Mouse (Mus musculus) hindbrain, embryonic 16.5 days (tissue): ENCODE results near the gene Pvalb. TPM values are rescaled to one million over a fixed set of nuclear protein-coding genes. Genes with fewer than 3 reads are reported as not detected.

Experiments
- ATAC-seq: fragments of 200-750 bp; cut with Nextera tagmentation; 2 replicates; pipeline ENCODE4 v1.8.0; 2017; ENCODE audit warnings: moderate TSS enrichment, moderate library complexity
- H3K27ac ChIP-seq: fragments of 300-500 bp; sonication (generic); 2 replicates; pipeline ENCODE4 v1.5.1; 2014; ENCODE audit warnings: low read depth, mild to moderate bottlenecking, control low read depth, low read length, moderate library complexity
- H3K27me3 ChIP-seq: fragments of 300-500 bp; sonication (generic); replicated peaks from 2 replicates; pipeline ENCODE4 v1.6.1; 2014; ENCODE audit warnings: low read length; ENCODE audit not compliant: control insufficient read depth, insufficient read depth
- H3K36me3 ChIP-seq: fragments of 300-500 bp; sonication (generic); 2 replicates; pipeline ENCODE4 v1.6.1; 2014; ENCODE audit warnings: mild to moderate bottlenecking, low read length, moderate library complexity, mixed read lengths; ENCODE audit not compliant: control insufficient read depth, insufficient read depth
- H3K4me1 ChIP-seq: fragments of 300-500 bp; sonication (generic); 2 replicates; pipeline ENCODE4 v1.6.1; 2014; ENCODE audit warnings: low read depth, low read length; ENCODE audit not compliant: control insufficient read depth, insufficient read depth
- H3K4me2 ChIP-seq: fragments of 300-500 bp; sonication (generic); 2 replicates; pipeline ENCODE4 v1.6.1; 2014; ENCODE audit warnings: mild to moderate bottlenecking, low read length, control low read depth, moderate library complexity
- H3K4me3 ChIP-seq: fragments of 300-500 bp; sonication (generic); 2 replicates; pipeline ENCODE4 v1.5.1; 2014; ENCODE audit warnings: mild to moderate bottlenecking, low read length, control low read depth, moderate library complexity
- H3K9ac ChIP-seq: fragments of 300-500 bp; sonication (generic); 2 replicates; pipeline ENCODE4 v1.6.1; 2014; ENCODE audit warnings: low read depth, mild to moderate bottlenecking, control low read depth, low read length, moderate library complexity
- H3K9me3 ChIP-seq: fragments of 300-500 bp; sonication (generic); 2 replicates; pipeline ENCODE4 v1.6.1; 2014; ENCODE audit warnings: mild to moderate bottlenecking, low read length, moderate library complexity; ENCODE audit not compliant: control insufficient read depth
- WGBS: fragments of 180-500 bp; shearing (Covaris S2); extraction: QIAGEN DNeasy Blood & Tissue Kit; methylation state at CpG from one replicate; pipeline ENCODE4 v1.1.7; 2014; 5-methylcytosine and 5-hydroxymethylcytosine counted together
- polyA plus RNA-seq: library from polyadenylated mRNA; unstranded; fragments of >200 nt; fragmentation: Nextera tagmentation; extraction: Ambion mirVana; gene quantifications from 2 replicates; pipeline ENCODE4 v1.2.1, GENCODE M21; 2015

Pvalb gene
- polyA plus RNA-seq, 1 experiment from 2014 or later: 7.0 TPM

GRCm38 (mm10) chr15:78153045-78153775, 53.0 kb downstream of the Pvalb start:
- no peak overlapping the region for H3K4me3 ChIP-seq
- no peaks in the 10 kb centered on the region for H3K27me3 ChIP-seq
- no peak overlapping the region for H3K9ac ChIP-seq
- no peaks in the 10 kb centered on the region for H3K4me1 ChIP-seq
- no peak overlapping the region for H3K27ac ChIP-seq
- no peak for ATAC-seq
- H3K4me2 ChIP-seq: no peak overlapping the region
- 35% methylated on average over 11 of the region's 11 CpGs for WGBS
- no peaks in the 10 kb centered on the region for H3K36me3 ChIP-seq
- no peaks in the 10 kb centered on the region for H3K9me3 ChIP-seq

- Histone ChIP-seq H3K9me3 (no peaks in the 10 kb centered on the region), H3K27ac (no peak overlapping the region), H3K4me1 (no peaks in the 10 kb centered on the region), H3K4me2 (no peak overlapping the region), H3K9ac (no peak overlapping the region), H3K36me3 (no peaks in the 10 kb centered on the region), H3K4me3 (no peak overlapping the region), H3K27me3 (no peaks in the 10 kb centered on the region)
- no peak for ATAC-seq
- 70% methylated on average over 7 of the region's 7 CpGs for WGBS
Measured at GRCm38 (mm10) chr15:78148565-78148964, 57.6 kb downstream of the Pvalb start.

Other genes with a start within 250 kb of the Pvalb start
- 8.8 and 9.6 TPM in 2 replicates for gene Foxred2, start 249.7 kb downstream of the Pvalb start, polyA plus RNA-seq
- 158 and 175 TPM in 2 replicates for gene Eif3d, start 235.6 kb downstream of the Pvalb start, polyA plus RNA-seq
- gene Cacng2, start 86.4 kb downstream of the Pvalb start, polyA plus RNA-seq: 15.7 TPM in 2 replicates
- 108 and 111 TPM in 2 replicates for gene Ift27, start 32.3 kb downstream of the Pvalb start, polyA plus RNA-seq
- 1.2 and 1.6 TPM in 2 replicates for gene Ncf4, start 38.4 kb upstream of the Pvalb start, polyA plus RNA-seq
- gene Csf2rb2, start 99.3 kb upstream of the Pvalb start, polyA plus RNA-seq: 0.06 and 0.16 TPM in 2 replicates
- gene Csf2rb, start 119.4 kb upstream of the Pvalb start, polyA plus RNA-seq: 0.44 and 0.49 TPM in 2 replicates
- 0.17 TPM in 1 of 2 replicates, not detected in the other for gene Tex33, start 189.5 kb upstream of the Pvalb start, polyA plus RNA-seq
- gene Tst, start 199.5 kb upstream of the Pvalb start, polyA plus RNA-seq: 30.3 and 43.5 TPM in 2 replicates
- 5.1 and 5.2 TPM in 2 replicates for gene Mpst, start 200.0 kb upstream of the Pvalb start, polyA plus RNA-seq
- 161 and 172 TPM in 2 replicates for gene Kctd17, start 222.2 kb upstream of the Pvalb start, polyA plus RNA-seq